Mouse (Mus musculus): ENCODE data around the gene Resp18. TPM values are rescaled to one million over a fixed set of nuclear protein-coding genes. Genes with fewer than 3 reads are reported as not detected.

Gene Resp18
- polyA plus RNA-seq, 1 experiment from 2014 or later = 1.8 TPM

GRCm38 (mm10) chr1:75262969-75263951 is 15.0 kb downstream of the Resp18 start:
- Histone ChIP-seq H3K4me3 (peak overlapping the region; percentile 15; the same call in 1 of the 2 replicates), H3K9ac (no peak overlapping the region), H3K9me3 (no peaks in the 10 kb centered on the region), H3K4me2 (replicated peaks) (peak overlapping the region; percentile 39), H3K27me3 (peaks cover 48% of the 10 kb centered on the region), H3K36me3 (no peaks in the 10 kb centered on the region), H3K4me1 (peaks cover 5% of the 10 kb centered on the region; the same call in 1 of the 2 replicates), H3K27ac (no peak overlapping the region)
- ATAC-seq (ENCODE audit: insufficient number of reproducible peaks, insufficient read depth, low FRiP score, low TSS enrichment) = 0 out of 2 replicates have a peak, but pooled peaks have one; percentile 28
- 2% methylated on average over 40 of the region's 40 CpGs for WGBS

- Histone ChIP-seq H3K27ac (no peak overlapping the region), H3K36me3 (no peaks in the 10 kb centered on the region), H3K9ac (no peak overlapping the region), H3K4me1 (peaks cover 5% of the 10 kb centered on the region; the same call in 1 of the 2 replicates), H3K9me3 (no peaks in the 10 kb centered on the region), H3K4me3 (no peak overlapping the region), H3K27me3 (peaks cover 55% of the 10 kb centered on the region), H3K4me2 (replicated peaks) (no peak overlapping the region)
- ATAC-seq (ENCODE audit: insufficient number of reproducible peaks, insufficient read depth, low FRiP score, low TSS enrichment) = no peak
Measured at GRCm38 (mm10) chr1:75261278-75261677, 16.9 kb downstream of the Resp18 start.

- ATAC-seq (ENCODE audit: insufficient number of reproducible peaks, insufficient read depth, low FRiP score, low TSS enrichment) = no peak
- Histone ChIP-seq H3K4me3 (no peak overlapping the region), H3K9ac (no peak overlapping the region), H3K4me1 (peaks cover 9% of the 10 kb centered on the region; the same call in 1 of the 2 replicates), H3K4me2 (replicated peaks) (no peak overlapping the region), H3K27ac (no peak overlapping the region), H3K27me3 (peaks cover 15% of the 10 kb centered on the region; the same call in 1 of the 2 replicates), H3K36me3 (no peaks in the 10 kb centered on the region), H3K9me3 (no peaks in the 10 kb centered on the region)
- 64% methylated on average over 10 of the region's 10 CpGs for WGBS
Measured at GRCm38 (mm10) chr1:75255516-75256046, 22.6 kb downstream of the Resp18 start.

DNA sequence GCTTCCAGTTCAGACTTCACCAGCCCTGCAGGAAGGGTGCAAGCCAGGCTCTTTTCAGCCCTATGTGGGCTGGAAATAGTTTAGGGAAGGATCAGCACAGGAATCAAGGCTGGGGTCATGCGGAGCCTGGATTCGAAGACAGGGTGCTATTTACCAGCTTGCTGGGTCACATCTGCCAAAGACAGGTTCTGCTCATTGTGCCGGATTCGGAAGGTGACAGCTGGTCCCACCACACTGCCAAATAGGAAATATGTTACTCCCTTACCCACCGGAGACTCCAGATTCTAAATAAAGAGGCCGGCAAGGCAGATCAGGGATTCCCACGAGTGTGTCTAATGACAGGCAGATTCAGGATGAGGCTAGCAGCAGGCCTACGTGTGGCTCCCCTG is 23.6 kb downstream of the Resp18 start:
- no peaks in the 10 kb centered on the region for H3K36me3 ChIP-seq
- no peak for ATAC-seq (ENCODE audit: insufficient number of reproducible peaks, insufficient read depth, low FRiP score, low TSS enrichment)
- H3K27me3 ChIP-seq = peaks cover 15% of the 10 kb centered on the region; the same call in 1 of the 2 replicates
- WGBS = 66% methylated on average over 8 of the region's 8 CpGs
- H3K9ac ChIP-seq = no peak overlapping the region
- H3K27ac ChIP-seq = no peak overlapping the region
- no peak overlapping the region for H3K4me3 ChIP-seq
- H3K9me3 ChIP-seq = no peaks in the 10 kb centered on the region
- H3K4me1 ChIP-seq = peaks cover 11% of the 10 kb centered on the region; the same call in 1 of the 2 replicates
- H3K4me2 ChIP-seq (replicated peaks) = no peak overlapping the region

- Histone ChIP-seq H3K36me3 (no peaks in the 10 kb centered on the region), H3K9ac (no peak overlapping the region), H3K27ac (no peak overlapping the region), H3K27me3 (peaks cover 15% of the 10 kb centered on the region; the same call in 1 of the 2 replicates), H3K9me3 (no peaks in the 10 kb centered on the region), H3K4me3 (no peak overlapping the region), H3K4me2 (replicated peaks) (no peak overlapping the region), H3K4me1 (peaks cover 11% of the 10 kb centered on the region; the same call in 1 of the 2 replicates)
- 65% methylated on average over 16 of the region's 16 CpGs for WGBS
- ATAC-seq (ENCODE audit: insufficient number of reproducible peaks, insufficient read depth, low FRiP score, low TSS enrichment) = no peak
Measured at GRCm38 (mm10) chr1:75253849-75254624, 24.2 kb downstream of the Resp18 start.

DNA sequence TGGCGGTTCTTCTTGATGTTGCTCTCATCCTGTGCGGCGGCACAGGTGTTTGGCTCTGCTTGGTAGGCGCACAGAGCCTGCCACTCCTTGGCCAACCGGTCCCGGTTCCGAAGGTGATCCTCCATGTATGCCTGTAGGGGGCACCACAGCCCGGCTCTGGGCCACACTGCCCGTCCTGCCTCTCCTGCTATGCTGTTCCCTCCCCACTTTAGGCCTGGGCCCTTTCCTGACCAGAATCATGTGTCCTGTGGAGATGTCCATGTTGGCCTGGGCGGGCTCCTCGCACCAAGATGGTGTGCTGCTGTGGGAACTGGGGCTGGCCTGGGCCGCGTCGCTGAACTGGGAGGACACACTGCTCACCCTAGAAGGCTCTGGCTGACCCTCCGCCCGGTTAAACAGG is 25.2 kb downstream of the Resp18 start:
- Histone ChIP-seq H3K27ac (no peak overlapping the region), H3K9me3 (no peaks in the 10 kb centered on the region), H3K9ac (no peak overlapping the region), H3K36me3 (no peaks in the 10 kb centered on the region), H3K4me3 (no peak overlapping the region), H3K4me2 (replicated peaks) (no peak overlapping the region), H3K27me3 (0 out of 2 replicates have a peak, but pooled peaks cover 11% of the 10 kb centered on the region), H3K4me1 (peaks cover 14% of the 10 kb centered on the region; the same call in 1 of the 2 replicates)
- no peak for ATAC-seq (ENCODE audit: insufficient number of reproducible peaks, insufficient read depth, low FRiP score, low TSS enrichment)
- 72% methylated on average over 16 of the region's 16 CpGs for WGBS

- WGBS = 70% methylated on average over 13 of the region's 13 CpGs
- Histone ChIP-seq H3K36me3 (no peaks in the 10 kb centered on the region), H3K27ac (no peak overlapping the region), H3K4me2 (replicated peaks) (no peak overlapping the region), H3K4me1 (peaks cover 20% of the 10 kb centered on the region; the same call in 1 of the 2 replicates), H3K9me3 (no peaks in the 10 kb centered on the region), H3K4me3 (no peak overlapping the region), H3K27me3 (0 out of 2 replicates have a peak, but pooled peaks cover 8% of the 10 kb centered on the region), H3K9ac (no peak overlapping the region)
- no peak for ATAC-seq (ENCODE audit: insufficient number of reproducible peaks, insufficient read depth, low FRiP score, low TSS enrichment)
Measured at GRCm38 (mm10) chr1:75252308-75252707, 25.9 kb downstream of the Resp18 start.

GRCm38 (mm10) chr1:75251112-75251970 is 26.9 kb downstream of the Resp18 start:
- Histone ChIP-seq H3K27ac (no peak overlapping the region), H3K4me3 (0 out of 2 replicates have a peak overlapping the region, but pooled peaks have one; percentile 13), H3K36me3 (no peaks in the 10 kb centered on the region), H3K4me2 (replicated peaks) (peak overlapping the region; percentile 47), H3K9ac (no peak overlapping the region), H3K9me3 (no peaks in the 10 kb centered on the region), H3K4me1 (peaks cover 20% of the 10 kb centered on the region; the same call in 1 of the 2 replicates), H3K27me3 (0 out of 2 replicates have a peak, but pooled peaks cover 4% of the 10 kb centered on the region)
- 4% methylated on average over 21 of the region's 22 CpGs for WGBS
- ATAC-seq (ENCODE audit: insufficient number of reproducible peaks, insufficient read depth, low FRiP score, low TSS enrichment) = no peak

- no peak overlapping the region for H3K4me2 ChIP-seq (replicated peaks)
- H3K4me3 ChIP-seq = no peak overlapping the region
Measured at GRCm38 (mm10) chr1:75250498-75250897, 27.7 kb downstream of the Resp18 start.

GRCm38 (mm10) chr1:75248041-75248772 is 30.0 kb downstream of the Resp18 start:
- H3K9ac ChIP-seq = no peak overlapping the region
- no peak overlapping the region for H3K27ac ChIP-seq
- 0 out of 2 replicates have a peak, but pooled peaks cover 4% of the 10 kb centered on the region for H3K27me3 ChIP-seq
- H3K36me3 ChIP-seq = 0 out of 2 replicates have a peak, but pooled peaks cover 8% of the 10 kb centered on the region
- no peak for ATAC-seq (ENCODE audit: insufficient number of reproducible peaks, insufficient read depth, low FRiP score, low TSS enrichment)
- H3K4me2 ChIP-seq (replicated peaks) = no peak overlapping the region
- peaks cover 20% of the 10 kb centered on the region; the same call in 1 of the 2 replicates for H3K4me1 ChIP-seq
- 44% methylated on average over 9 of the region's 9 CpGs for WGBS
- H3K4me3 ChIP-seq = no peak overlapping the region
- H3K9me3 ChIP-seq = no peaks in the 10 kb centered on the region

More at GRCm38 (mm10) chr1:75250498-75250897, 27.7 kb downstream of the Resp18 start:
- H3K4me1 ChIP-seq = peaks cover 20% of the 10 kb centered on the region; the same call in 1 of the 2 replicates
- WGBS = 52% methylated on average over 3 of the region's 3 CpGs
- H3K27ac ChIP-seq = no peak overlapping the region
- no peaks in the 10 kb centered on the region for H3K36me3 ChIP-seq
- no peak overlapping the region for H3K9ac ChIP-seq
- 0 out of 2 replicates have a peak, but pooled peaks cover 4% of the 10 kb centered on the region for H3K27me3 ChIP-seq
- ATAC-seq (ENCODE audit: insufficient number of reproducible peaks, insufficient read depth, low FRiP score, low TSS enrichment) = no peak
- no peaks in the 10 kb centered on the region for H3K9me3 ChIP-seq

All from embryonic facial prominence, embryonic 12.5 days (tissue).